Mouse (Mus musculus) midbrain, embryonic 16.5 days (tissue): ENCODE results near the gene Ubqln4. TPM values are rescaled to one million over a fixed set of nuclear protein-coding genes. Genes with fewer than 3 reads are reported as not detected.

Experiments
- ATAC-seq: fragments of 200-750 bp; cut with Nextera tagmentation; 2 replicates; pipeline ENCODE4 v1.8.0; 2017; ENCODE audit warnings: moderate TSS enrichment
- H3K27ac ChIP-seq: fragments of 300-500 bp; sonication (generic); 2 replicates; pipeline ENCODE4 v1.5.1; 2014; ENCODE audit warnings: mild to moderate bottlenecking, low read length, mixed read lengths
- H3K27me3 ChIP-seq: fragments of 300-500 bp; sonication (generic); 2 replicates; pipeline ENCODE4 v1.6.1; 2014; ENCODE audit warnings: low read depth, low read length, mixed read lengths; ENCODE audit not compliant: control insufficient read depth, insufficient read depth
- H3K36me3 ChIP-seq: fragments of 300-500 bp; sonication (generic); 2 replicates; pipeline ENCODE4 v1.6.1; 2014; ENCODE audit warnings: mild to moderate bottlenecking, low read length, moderate library complexity, mixed read lengths; ENCODE audit not compliant: control insufficient read depth, insufficient read depth
- H3K4me1 ChIP-seq: fragments of 300-500 bp; sonication (generic); 2 replicates; pipeline ENCODE4 v1.6.1; 2014; ENCODE audit warnings: mild to moderate bottlenecking, low read length, mixed read lengths; ENCODE audit not compliant: control insufficient read depth, insufficient read depth
- H3K4me2 ChIP-seq: fragments of 300-500 bp; sonication (generic); 2 replicates; pipeline ENCODE4 v1.6.1; 2014; ENCODE audit warnings: mild to moderate bottlenecking, low read length, mixed read lengths
- H3K4me3 ChIP-seq: fragments of 300-500 bp; sonication (generic); 2 replicates; pipeline ENCODE4 v1.5.1; 2014; ENCODE audit warnings: low read depth, mild to moderate bottlenecking, low read length, moderate library complexity, mixed read lengths
- H3K9ac ChIP-seq: fragments of 300-500 bp; sonication (generic); 2 replicates; pipeline ENCODE4 v1.6.1; 2014; ENCODE audit warnings: low read depth, low read length, mixed read lengths
- H3K9me3 ChIP-seq: fragments of 300-500 bp; sonication (generic); replicated peaks from 2 replicates; pipeline ENCODE4 v1.6.1; 2014; ENCODE audit warnings: mild to moderate bottlenecking, low read length, mixed read lengths; ENCODE audit not compliant: control insufficient read depth, poor library complexity, severe bottlenecking
- WGBS: fragments of 180-500 bp; shearing (Covaris S2); extraction: QIAGEN DNeasy Blood & Tissue Kit; methylation state at CpG from one replicate; pipeline ENCODE4 v1.1.7; 2014; 5-methylcytosine and 5-hydroxymethylcytosine counted together
- polyA plus RNA-seq: library from polyadenylated mRNA; unstranded; fragments of >200 nt; fragmentation: Nextera tagmentation; extraction: Ambion mirVana; gene quantifications from 2 replicates; pipeline ENCODE4 v1.2.1, GENCODE M21; 2015

Gene Ubqln4
- polyA plus RNA-seq, 1 experiment from 2014 or later: 41.3 TPM

DNA sequence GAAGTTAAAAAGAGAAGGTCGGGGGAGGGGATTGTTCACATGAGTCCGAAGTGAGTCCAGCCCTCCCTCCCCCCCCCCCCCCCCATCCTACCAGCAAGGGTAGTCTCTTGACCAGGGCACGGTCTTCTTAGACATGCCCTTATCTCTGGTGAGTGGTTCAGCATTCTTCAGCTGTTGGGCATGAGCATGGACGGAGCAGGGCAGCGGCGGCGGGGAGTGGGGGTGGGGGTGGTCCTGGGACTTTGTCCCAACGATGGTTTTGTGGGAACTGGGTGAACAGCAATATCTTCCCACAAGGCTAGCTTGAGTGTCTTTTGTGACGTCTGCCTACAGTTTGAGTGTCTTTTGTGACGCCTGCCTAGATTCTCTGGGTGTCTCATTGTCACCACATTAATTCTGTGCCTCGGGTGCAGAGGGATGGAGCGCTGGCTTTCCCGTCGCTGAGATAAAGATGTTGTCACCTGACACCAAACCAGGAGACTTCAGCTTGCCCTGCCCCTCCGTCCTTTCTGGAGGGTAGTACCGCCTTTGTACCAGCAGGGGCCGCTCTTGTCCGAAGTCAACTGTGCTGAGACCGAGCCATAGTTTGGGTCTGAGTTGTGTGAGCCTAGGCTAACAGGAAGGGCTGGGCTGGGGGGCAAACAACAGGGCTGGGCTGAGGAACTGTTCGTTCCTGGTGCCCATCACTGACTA is 53.7 kb downstream of the Ubqln4 start:
- peak overlapping the region; percentile 67 for H3K4me2 ChIP-seq
- peak overlapping the region; percentile 18 for H3K4me3 ChIP-seq
- no peaks in the 10 kb centered on the region for H3K36me3 ChIP-seq
- H3K27ac ChIP-seq: no peak overlapping the region
- peak; percentile 91 for ATAC-seq
- peaks cover 4% of the 10 kb centered on the region for H3K4me1 ChIP-seq
- 0% methylated on average over 20 of the region's 20 CpGs for WGBS
- no peaks in the 10 kb centered on the region for H3K9me3 ChIP-seq
- H3K27me3 ChIP-seq: no peaks in the 10 kb centered on the region
- peak overlapping the region; percentile 58 for H3K9ac ChIP-seq

DNA sequence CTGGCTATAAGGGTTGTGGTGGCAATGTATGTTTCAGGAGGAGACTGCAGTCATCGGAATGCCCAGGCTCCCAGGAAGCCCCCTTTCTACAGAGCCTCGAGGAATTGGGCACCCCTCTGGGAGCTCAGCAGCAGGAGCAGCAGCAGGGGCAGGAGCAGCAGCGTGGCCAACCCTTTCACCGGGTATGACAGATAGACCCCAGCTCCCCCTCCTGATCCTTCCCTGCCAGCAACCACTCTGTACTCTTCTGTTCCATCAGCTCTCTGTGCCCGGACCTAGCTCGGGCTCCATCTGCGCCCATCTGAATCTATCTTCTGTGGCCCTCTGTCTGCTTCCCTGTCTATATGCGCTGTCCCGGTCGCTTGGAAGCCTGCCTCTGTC is 54.2 kb downstream of the Ubqln4 start:
- Histone ChIP-seq H3K4me2 (peak overlapping the region; percentile 67), H3K27ac (no peak overlapping the region), H3K36me3 (no peaks in the 10 kb centered on the region), H3K4me1 (peaks cover 4% of the 10 kb centered on the region), H3K9me3 (no peaks in the 10 kb centered on the region), H3K9ac (peak overlapping the region; percentile 22; the same call in 1 of the 2 replicates), H3K27me3 (no peaks in the 10 kb centered on the region), H3K4me3 (peak overlapping the region; percentile 18)
- ATAC-seq: peak; percentile 73
- WGBS: 12% methylated on average over 10 of the region's 10 CpGs

DNA sequence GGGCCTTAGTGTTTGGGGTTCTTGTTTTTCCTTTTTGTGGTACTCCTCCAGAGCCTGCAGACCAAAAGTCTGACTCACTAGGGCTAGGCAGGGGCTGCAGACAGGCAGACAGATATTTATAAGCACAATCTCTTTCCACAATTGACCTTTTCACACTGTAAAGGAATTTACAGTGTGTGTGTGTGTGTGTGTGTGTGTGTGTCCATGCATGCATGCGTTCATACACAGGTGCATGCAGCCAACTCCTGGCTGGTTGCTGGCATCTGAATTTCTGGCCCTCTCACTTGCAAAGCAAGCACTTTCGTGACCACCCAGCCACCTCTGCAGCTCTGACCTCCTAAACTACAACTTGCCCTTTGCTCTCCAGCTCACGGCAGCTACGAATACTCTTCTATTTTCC is 55.5 kb downstream of the Ubqln4 start:
- Histone ChIP-seq H3K4me2 (no peak overlapping the region), H3K36me3 (no peaks in the 10 kb centered on the region), H3K4me1 (peaks cover 4% of the 10 kb centered on the region), H3K27ac (no peak overlapping the region), H3K9ac (no peak overlapping the region), H3K4me3 (no peak overlapping the region), H3K27me3 (no peaks in the 10 kb centered on the region), H3K9me3 (no peaks in the 10 kb centered on the region)
- 84% methylated on average over 4 of the region's 4 CpGs for WGBS
- ATAC-seq: no peak

DNA sequence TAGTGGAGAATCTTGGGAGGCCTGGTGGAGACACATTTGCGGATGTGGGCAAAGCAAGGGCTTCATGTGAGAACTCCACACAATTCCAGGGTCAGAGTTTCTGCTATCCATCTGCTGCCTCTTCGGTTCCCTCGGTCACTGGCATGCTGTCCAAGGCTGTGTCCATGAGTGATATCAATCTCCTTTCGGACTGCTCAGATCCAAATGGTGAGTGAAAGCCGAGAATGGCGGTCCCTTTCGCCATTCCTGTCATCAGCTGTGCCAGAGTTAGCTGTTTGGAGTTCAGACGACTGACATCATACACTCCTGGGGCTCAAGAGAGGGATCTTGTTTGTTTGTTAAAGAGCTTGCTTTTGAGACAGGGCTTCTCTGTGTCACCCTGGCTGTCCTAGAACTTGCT is 60.9 kb downstream of the Ubqln4 start:
- WGBS: 82% methylated on average over 8 of the region's 8 CpGs
- no peak for ATAC-seq
- H3K27ac ChIP-seq: no peak overlapping the region
- H3K9ac ChIP-seq: no peak overlapping the region
- H3K36me3 ChIP-seq: no peaks in the 10 kb centered on the region
- no peaks in the 10 kb centered on the region for H3K4me1 ChIP-seq
- H3K4me2 ChIP-seq: no peak overlapping the region
- H3K27me3 ChIP-seq: no peaks in the 10 kb centered on the region
- no peaks in the 10 kb centered on the region for H3K9me3 ChIP-seq
- no peak overlapping the region for H3K4me3 ChIP-seq

DNA sequence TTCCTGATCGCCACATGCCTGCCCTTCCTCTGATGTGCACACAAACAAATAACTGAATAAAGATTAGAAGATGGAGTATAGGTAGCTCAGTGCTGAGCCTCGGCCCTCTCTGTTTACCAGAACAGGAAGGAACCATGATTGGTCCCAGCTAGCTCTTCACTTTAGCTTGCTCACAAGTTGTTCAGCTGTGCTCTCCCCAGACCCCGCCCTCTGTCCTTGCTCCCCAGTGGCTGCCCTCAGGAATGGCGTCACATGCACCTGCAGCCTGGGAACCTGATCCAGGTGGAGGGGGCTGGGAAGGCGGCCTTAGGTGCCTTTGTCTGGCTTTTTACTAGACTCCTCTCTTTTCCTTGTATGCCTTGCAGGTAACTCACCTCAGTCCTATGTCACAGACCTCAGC is 61.6 kb downstream of the Ubqln4 start:
- Histone ChIP-seq H3K4me3 (no peak overlapping the region), H3K27ac (no peak overlapping the region), H3K9me3 (no peaks in the 10 kb centered on the region), H3K36me3 (no peaks in the 10 kb centered on the region), H3K4me2 (no peak overlapping the region), H3K27me3 (no peaks in the 10 kb centered on the region), H3K9ac (no peak overlapping the region), H3K4me1 (peaks cover 4% of the 10 kb centered on the region; the same call in 1 of the 2 replicates)
- no peak for ATAC-seq
- WGBS: 74% methylated on average over 5 of the region's 5 CpGs

DNA sequence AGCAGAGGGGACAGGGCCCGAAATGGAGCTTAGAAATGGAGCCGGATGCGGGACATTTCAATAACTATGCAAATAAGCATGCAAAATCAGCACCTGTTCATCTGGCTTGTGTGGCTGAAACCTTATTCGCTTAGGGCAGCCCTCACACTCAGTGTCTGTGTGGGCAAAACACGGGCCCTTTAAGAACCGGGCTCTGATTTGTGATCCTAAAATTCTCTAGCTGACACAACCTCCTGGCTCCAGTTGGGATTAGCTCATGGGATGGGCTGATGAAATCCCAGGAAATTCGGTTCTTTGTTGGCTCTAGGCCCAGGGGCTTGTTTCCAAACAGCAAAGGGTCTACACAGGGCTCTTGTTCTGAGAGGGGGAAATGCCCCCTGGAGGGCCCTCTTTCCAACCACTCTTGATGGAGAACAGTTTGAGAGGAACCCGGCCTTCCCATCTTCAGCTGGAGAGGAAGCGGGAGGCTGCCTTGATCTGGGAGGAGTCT is 62.4 kb downstream of the Ubqln4 start:
- Histone ChIP-seq H3K4me3 (no peak overlapping the region), H3K9me3 (no peaks in the 10 kb centered on the region), H3K36me3 (no peaks in the 10 kb centered on the region), H3K4me2 (no peak overlapping the region), H3K27me3 (no peaks in the 10 kb centered on the region), H3K27ac (no peak overlapping the region), H3K9ac (no peak overlapping the region), H3K4me1 (peaks cover 8% of the 10 kb centered on the region; the same call in 1 of the 2 replicates)
- no peak for ATAC-seq
- WGBS: 38% methylated on average over 9 of the region's 9 CpGs

DNA sequence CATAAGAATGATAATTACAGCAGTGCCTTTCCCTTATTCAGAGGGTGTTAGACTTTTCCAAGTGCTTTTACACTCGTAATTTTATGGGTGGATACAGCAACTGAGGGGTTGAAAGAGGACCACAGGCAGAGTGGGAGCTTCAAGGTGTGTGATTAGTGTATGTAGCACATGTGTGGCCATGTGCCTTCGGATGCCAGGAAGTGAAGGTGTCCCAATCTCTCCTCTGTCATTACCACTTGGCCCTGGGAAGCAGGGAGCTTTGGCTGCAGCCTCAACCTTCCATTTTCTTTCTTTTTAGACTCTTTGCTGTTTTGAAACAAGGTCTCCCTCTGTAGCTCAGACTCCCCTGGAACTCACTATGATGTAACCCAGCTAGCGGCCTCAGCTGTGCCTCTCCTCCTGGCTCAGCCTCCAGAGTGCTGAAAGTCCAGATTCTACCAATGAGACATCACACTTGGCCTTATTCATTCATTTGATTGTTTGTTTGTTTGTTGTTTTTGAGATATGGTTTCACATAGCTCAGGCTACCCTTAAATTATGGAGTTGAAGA is 63.5 kb downstream of the Ubqln4 start:
- no peak for ATAC-seq
- H3K4me1 ChIP-seq: peaks cover 8% of the 10 kb centered on the region; the same call in 1 of the 2 replicates
- WGBS: 82% methylated on average over 3 of the region's 3 CpGs
- no peak overlapping the region for H3K27ac ChIP-seq
- no peaks in the 10 kb centered on the region for H3K9me3 ChIP-seq
- no peak overlapping the region for H3K4me3 ChIP-seq
- no peaks in the 10 kb centered on the region for H3K27me3 ChIP-seq
- H3K9ac ChIP-seq: no peak overlapping the region
- no peak overlapping the region for H3K4me2 ChIP-seq
- no peaks in the 10 kb centered on the region for H3K36me3 ChIP-seq

DNA sequence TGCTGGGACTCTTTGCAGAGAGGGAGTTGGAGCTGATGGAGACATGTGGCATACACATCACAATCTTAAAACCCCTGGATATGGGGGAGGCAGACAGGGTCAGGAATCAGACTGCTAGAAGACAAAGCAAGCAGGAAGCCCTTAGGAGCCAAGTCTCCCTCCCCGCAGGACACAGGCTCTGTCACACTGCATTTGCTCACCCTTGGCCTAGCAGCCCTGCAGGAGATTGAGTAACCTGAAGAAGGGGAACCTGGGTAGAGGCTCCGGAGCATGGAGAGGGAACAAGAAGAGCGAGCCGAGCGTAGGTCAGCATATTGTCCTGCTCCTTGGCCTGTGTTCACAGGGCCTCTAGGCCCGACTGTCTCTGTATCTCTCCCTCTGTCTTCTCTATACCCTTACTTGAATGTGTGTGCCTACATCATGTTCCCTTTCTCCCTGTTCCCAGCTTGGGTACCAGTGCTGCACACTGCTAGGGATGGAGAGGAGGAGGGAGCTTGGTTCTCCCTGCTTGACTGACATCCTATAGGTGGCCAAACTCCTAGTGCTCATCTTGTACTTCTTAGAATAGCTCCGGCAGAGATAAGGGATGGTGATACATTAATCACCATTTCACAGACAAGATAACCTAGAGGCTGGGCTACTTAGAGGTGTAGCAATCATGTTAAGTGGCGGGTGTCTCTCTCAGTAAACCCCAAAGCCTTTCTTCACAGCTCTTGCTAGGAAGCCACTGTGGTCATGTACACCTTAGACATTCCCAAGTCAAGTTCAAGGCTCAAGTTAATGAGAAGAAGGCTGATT is 64.7 kb downstream of the Ubqln4 start:
- Histone ChIP-seq H3K9me3 (no peaks in the 10 kb centered on the region), H3K4me3 (no peak overlapping the region), H3K36me3 (no peaks in the 10 kb centered on the region), H3K9ac (no peak overlapping the region), H3K27me3 (no peaks in the 10 kb centered on the region), H3K4me2 (no peak overlapping the region), H3K27ac (no peak overlapping the region), H3K4me1 (peaks cover 8% of the 10 kb centered on the region; the same call in 1 of the 2 replicates)
- 77% methylated on average over 8 of the region's 8 CpGs for WGBS
- no peak for ATAC-seq
